Mouse (Mus musculus): ENCODE measurements around the gene Mrps6. TPM values are rescaled to one million over a fixed set of nuclear protein-coding genes. Genes with fewer than 3 reads are reported as not detected.

Mrps6 gene
- total and polyA plus RNA-seq, 3 experiments: 10.1 to 23.2 (median 16.6) TPM

DNA sequence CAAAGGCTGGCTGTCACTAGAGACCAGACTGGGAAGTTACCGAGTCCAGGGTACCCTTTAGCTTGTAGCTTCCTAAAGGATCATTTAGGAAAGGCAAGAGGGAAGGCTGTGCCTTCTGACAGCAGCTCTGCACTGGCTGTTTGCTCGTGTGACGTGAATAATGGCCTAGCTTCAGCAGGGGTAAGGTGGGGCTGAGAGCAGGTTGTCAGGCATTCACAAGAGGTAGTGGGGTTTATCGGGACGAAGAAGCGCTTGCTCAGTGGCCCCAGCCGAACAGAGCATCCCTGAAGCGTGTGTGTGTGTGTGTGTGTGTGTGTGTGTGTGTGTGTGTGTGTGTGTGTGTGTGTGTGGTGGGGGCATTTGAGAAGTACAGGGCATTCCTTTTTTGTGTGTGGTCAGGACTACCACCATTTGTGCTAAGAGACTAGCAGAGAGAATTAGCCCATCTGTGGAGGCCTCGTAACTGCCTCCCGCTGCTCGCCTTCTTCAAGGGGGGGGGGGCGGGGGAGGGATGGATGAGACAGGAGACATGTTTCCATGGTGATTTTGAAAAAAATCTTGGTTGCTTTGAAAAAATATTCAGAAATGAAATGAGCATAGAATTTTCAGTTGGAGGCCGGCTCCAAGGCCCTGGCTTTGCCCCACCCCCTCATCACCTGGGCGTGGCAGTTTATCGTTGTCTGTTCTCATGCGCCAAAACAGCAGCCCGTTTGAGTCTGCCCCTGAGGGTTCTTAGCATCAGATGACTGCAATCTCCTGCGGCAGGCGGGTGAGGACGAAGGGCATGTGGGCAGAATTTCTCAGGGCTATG is 57.7 kb downstream of the Mrps6 start:
- Histone ChIP-seq H3K36me3 (replicated peaks) (peaks cover 28% of the 10 kb centered on the region), H3K9me3 (replicated peaks) (no peaks in the 10 kb centered on the region), H3K4me3 (ENCODE audit: low read depth, low read length) (no peak overlapping the region; the same call in 1 of the 2 replicates), H3K27me3 (ENCODE audit: insufficient read depth, low read length) (no peaks in the 10 kb centered on the region), H3K4me1 (ENCODE audit: insufficient read depth, low read depth, low read length) (peaks cover 5% of the 10 kb centered on the region)
- no peak for ATAC-seq (ENCODE audit: extremely low read depth, insufficient number of reproducible peaks, low FRiP score, poor library complexity, severe bottlenecking)
- DNase-seq (ENCODE audit: low spot score): no peak
- TF ChIP-seq CTCF (IDR thresholded peaks at IDR 0.05; ENCODE audit: low read depth, low read length) (no peak), TAL1 (conservative IDR thresholded peaks at IDR 0.05; ENCODE audit: low read depth, low read length) (no peak), GATA2 (IDR thresholded peaks at IDR 0.05; ENCODE audit: borderline replicate concordance, low read depth, low read length) (no peak), GATA1 (IDR thresholded peaks at IDR 0.05; ENCODE audit: borderline replicate concordance, low read length) (no peak)

DNA sequence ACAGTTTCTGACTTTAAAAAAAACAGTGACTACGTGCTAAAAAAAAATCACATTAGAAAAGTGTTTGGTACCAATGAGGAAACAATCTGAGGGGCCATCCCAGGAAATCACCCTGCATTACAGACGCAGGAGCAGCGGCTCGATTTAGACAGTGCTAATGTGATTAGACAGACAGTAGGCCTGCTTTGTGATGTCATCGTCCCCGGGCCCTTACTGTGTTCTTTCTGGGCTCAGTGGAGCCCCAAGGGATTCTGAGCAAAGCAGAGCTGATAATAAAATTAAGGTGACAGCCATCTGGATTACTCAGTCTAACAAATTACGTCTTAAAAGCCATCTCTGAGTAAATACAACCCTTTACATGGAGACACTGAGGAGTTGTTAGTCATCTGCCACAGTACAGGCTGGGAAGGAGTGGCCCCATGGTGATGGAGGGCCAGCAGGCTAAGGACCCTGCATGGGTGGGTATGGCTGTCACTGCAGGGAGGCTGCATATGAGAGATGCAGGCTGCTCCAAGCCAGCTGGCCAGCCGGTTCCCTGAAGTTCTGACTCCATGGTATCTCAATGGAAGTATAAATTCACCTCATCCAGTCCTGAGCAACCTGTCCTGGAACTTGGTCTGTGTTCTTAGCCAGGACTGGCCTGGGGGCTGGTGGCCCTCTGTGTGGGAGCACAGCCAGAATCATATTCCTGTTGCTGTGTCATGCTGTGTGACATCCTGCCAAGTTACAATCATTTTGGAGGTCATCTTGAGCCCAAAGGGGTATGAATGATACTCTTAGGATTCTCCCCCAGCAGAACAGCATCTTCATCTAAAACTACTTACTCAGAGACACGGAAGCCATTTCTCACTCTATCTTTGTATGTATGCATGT is 59.5 kb downstream of the Mrps6 start:
- no peak overlapping the region for H3K4me3 ChIP-seq (ENCODE audit: low read depth, low read length)
- no peaks in the 10 kb centered on the region for H3K9me3 ChIP-seq (replicated peaks)
- DNase-seq (ENCODE audit: low spot score) (no peak), ATAC-seq (ENCODE audit: extremely low read depth, insufficient number of reproducible peaks, low FRiP score, poor library complexity, severe bottlenecking) (no peak)
- peaks cover 5% of the 10 kb centered on the region for H3K4me1 ChIP-seq (ENCODE audit: insufficient read depth, low read depth, low read length)
- H3K27me3 ChIP-seq (ENCODE audit: insufficient read depth, low read length): no peaks in the 10 kb centered on the region
- TF ChIP-seq CTCF (IDR thresholded peaks at IDR 0.05; ENCODE audit: low read depth, low read length): no peak
- TF ChIP-seq GATA2 (IDR thresholded peaks at IDR 0.05; ENCODE audit: borderline replicate concordance, low read depth, low read length): no peak
- no peak for TF ChIP-seq TAL1 (conservative IDR thresholded peaks at IDR 0.05; ENCODE audit: low read depth, low read length)
- TF ChIP-seq GATA1 (IDR thresholded peaks at IDR 0.05; ENCODE audit: borderline replicate concordance, low read length): no peak
- no peak for TF ChIP-seq POLR2AphosphoS5 (IDR thresholded peaks at IDR 0.05; ENCODE audit: insufficient replicate concordance, low read depth, low read length)
- H3K36me3 ChIP-seq (replicated peaks): peaks cover 12% of the 10 kb centered on the region

DNA sequence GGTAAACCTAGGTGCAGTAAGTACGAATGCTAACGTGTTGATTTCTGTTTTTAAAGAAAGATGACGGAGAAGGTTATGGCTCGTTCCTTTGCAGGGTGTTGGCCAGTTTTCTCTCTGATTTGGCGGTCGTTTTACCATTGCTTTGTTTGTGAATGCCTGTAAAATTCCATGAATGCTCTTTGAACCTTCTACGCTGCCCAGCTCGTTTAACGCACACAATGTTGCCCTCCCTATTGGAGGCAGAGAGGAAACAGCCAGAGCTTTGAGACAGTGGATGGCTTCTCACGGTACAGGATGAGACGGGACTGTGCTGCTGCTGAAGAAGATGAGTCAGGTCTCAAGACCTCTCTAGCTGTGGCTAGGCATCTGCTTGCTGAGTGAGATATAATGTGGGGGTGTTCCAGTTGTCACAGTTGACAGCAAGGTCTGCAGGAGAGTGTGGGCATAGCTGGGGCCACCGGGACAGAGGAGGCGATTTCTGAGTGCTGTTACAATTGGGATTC is 61.0 kb downstream of the Mrps6 start:
- peaks cover 5% of the 10 kb centered on the region for H3K4me1 ChIP-seq (ENCODE audit: insufficient read depth, low read depth, low read length)
- peaks cover 3% of the 10 kb centered on the region; the same call in 1 of the 2 replicates for H3K27me3 ChIP-seq (ENCODE audit: insufficient read depth, low read length)
- no peak overlapping the region for H3K4me3 ChIP-seq (ENCODE audit: low read depth, low read length)
- peaks cover under 1% of the 10 kb centered on the region for H3K36me3 ChIP-seq (replicated peaks)
- ATAC-seq (ENCODE audit: extremely low read depth, insufficient number of reproducible peaks, low FRiP score, poor library complexity, severe bottlenecking) (no peak), DNase-seq (ENCODE audit: low spot score) (no peak)
- no peaks in the 10 kb centered on the region for H3K9me3 ChIP-seq (replicated peaks)
- TF ChIP-seq GATA1 (IDR thresholded peaks at IDR 0.05; ENCODE audit: borderline replicate concordance, low read length) (no peak), POLR2AphosphoS5 (IDR thresholded peaks at IDR 0.05; ENCODE audit: insufficient replicate concordance, low read depth, low read length) (no peak), CTCF (IDR thresholded peaks at IDR 0.05; ENCODE audit: low read depth, low read length) (no peak), GATA2 (IDR thresholded peaks at IDR 0.05; ENCODE audit: borderline replicate concordance, low read depth, low read length) (no peak), TAL1 (conservative IDR thresholded peaks at IDR 0.05; ENCODE audit: low read depth, low read length) (no peak)

DNA sequence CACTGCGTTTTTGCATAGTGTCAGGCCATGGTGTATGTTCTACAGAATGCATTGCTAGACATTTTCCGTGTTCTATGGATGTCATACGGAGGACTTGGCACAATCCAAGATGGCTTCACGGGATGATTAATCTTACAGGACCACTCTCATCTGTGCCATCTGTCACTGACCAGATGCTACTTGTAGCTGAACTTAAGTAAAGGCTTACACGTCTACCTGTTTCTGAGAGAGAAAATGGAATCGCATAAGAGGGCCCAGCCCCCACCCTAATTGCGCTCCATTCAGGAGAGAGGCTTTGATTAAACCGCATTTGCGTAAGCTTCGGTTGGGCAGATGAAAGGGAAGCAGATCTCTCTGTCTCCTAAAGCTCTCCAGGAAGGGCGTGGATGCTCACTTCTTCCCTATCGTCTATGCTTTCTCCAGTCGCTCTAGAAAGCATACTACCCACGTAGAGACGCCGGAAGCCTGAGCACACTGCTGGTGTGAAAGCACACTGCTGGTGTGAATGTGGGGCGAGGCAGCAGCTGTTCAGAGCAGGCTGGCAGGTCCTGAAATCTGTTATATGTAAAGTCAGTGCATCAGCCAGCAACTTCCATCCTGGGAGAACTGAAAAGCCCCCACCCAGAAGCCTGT is 62.9 kb downstream of the Mrps6 start:
- Histone ChIP-seq H3K4me3 (ENCODE audit: low read depth, low read length) (no peak overlapping the region), H3K27me3 (ENCODE audit: insufficient read depth, low read length) (peaks cover 6% of the 10 kb centered on the region; the same call in 1 of the 2 replicates)
- DNase-seq (ENCODE audit: low spot score): no peak

DNA sequence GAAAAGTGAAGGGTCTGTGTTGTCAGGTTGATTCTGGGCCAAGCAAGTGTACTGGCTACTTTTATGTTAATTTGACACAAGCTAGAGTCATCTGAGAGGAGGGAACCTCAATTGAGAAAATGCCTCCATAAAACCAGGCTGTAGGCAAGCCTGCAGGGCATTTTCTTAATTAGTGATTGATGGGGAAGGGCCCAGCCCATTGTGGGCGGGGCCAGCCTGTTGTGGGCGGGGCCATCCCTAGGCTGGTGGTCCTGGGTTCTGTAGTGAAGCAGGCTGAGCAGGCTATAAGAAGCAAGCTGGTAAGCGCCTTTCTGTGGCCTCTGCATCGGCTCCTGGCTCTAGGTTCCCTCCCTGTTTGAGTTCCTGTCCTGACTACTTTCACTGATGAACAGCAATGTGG is 69.2 kb downstream of the Mrps6 start:
- Histone ChIP-seq H3K36me3 (replicated peaks) (no peaks in the 10 kb centered on the region), H3K9me3 (replicated peaks) (0 out of 2 replicates have a peak, but pooled peaks cover 2% of the 10 kb centered on the region), H3K27me3 (ENCODE audit: insufficient read depth, low read length) (peaks cover 13% of the 10 kb centered on the region; the same call in 1 of the 2 replicates), H3K4me1 (ENCODE audit: insufficient read depth, low read depth, low read length) (no peaks in the 10 kb centered on the region), H3K4me3 (ENCODE audit: low read depth, low read length) (no peak overlapping the region)
- TF ChIP-seq GATA1 (IDR thresholded peaks at IDR 0.05; ENCODE audit: borderline replicate concordance, low read length): no peak
- TF ChIP-seq GATA2 (IDR thresholded peaks at IDR 0.05; ENCODE audit: borderline replicate concordance, low read depth, low read length): no peak
- no peak for TF ChIP-seq CTCF (IDR thresholded peaks at IDR 0.05; ENCODE audit: low read depth, low read length)
- TF ChIP-seq POLR2AphosphoS5 (IDR thresholded peaks at IDR 0.05; ENCODE audit: insufficient replicate concordance, low read depth, low read length): no peak
- TF ChIP-seq TAL1 (conservative IDR thresholded peaks at IDR 0.05; ENCODE audit: low read depth, low read length): no peak
- DNase-seq (ENCODE audit: low spot score) (no peak), ATAC-seq (ENCODE audit: extremely low read depth, insufficient number of reproducible peaks, low FRiP score, poor library complexity, severe bottlenecking) (no peak)

More for the DNA sequence above, 62.9 kb downstream of the Mrps6 start:
- Histone ChIP-seq H3K36me3 (replicated peaks) (no peaks in the 10 kb centered on the region), H3K9me3 (replicated peaks) (0 out of 2 replicates have a peak, but pooled peaks cover 2% of the 10 kb centered on the region), H3K4me1 (ENCODE audit: insufficient read depth, low read depth, low read length) (peaks cover 3% of the 10 kb centered on the region; the same call in 1 of the 2 replicates)
- no peak for ATAC-seq (ENCODE audit: extremely low read depth, insufficient number of reproducible peaks, low FRiP score, poor library complexity, severe bottlenecking)
- TF ChIP-seq GATA2 (IDR thresholded peaks at IDR 0.05; ENCODE audit: borderline replicate concordance, low read depth, low read length) (no peak), CTCF (IDR thresholded peaks at IDR 0.05; ENCODE audit: low read depth, low read length) (no peak), POLR2AphosphoS5 (IDR thresholded peaks at IDR 0.05; ENCODE audit: insufficient replicate concordance, low read depth, low read length) (no peak), TAL1 (conservative IDR thresholded peaks at IDR 0.05; ENCODE audit: low read depth, low read length) (no peak), GATA1 (IDR thresholded peaks at IDR 0.05; ENCODE audit: borderline replicate concordance, low read length) (no peak)

All from G1E (cell line).